Comparison of ENCODE assay signal across 14 mouse cellular contexts in genomic region chr7:84013656-84014055, GRCm38 (mm10).
DNase-seq lines count a peak whose midpoint lies in the region; ATAC-seq lines count a peak whose summit lies in the region.
"Had no signal": no experiment of that assay in that cellular context is flagged by ENCODE, and none has a peak within 500 bp of the region (broad histone marks: within the 10 kb centered on the region; RNA-seq: fewer than 3 reads in every experiment).

No protein-coding gene starts in this region.

- H3K4me1 ChIP-seq in heart, embryonic 11.5 days (ENCODE audit: control insufficient read depth, insufficient read depth, low read length) = no peaks in the 10 kb centered on the region
- H3K4me1 ChIP-seq: embryonic facial prominence, embryonic 12.5 days; liver, embryonic 15.5 days; midbrain, embryonic 10.5 days had no signal

- H3K4me3 ChIP-seq in heart, embryonic 11.5 days (ENCODE audit: low read depth, low read length) = no peak overlapping the region
- H3K4me3 ChIP-seq: embryonic facial prominence, embryonic 12.5 days; limb, embryonic 12.5 days; liver, embryonic 15.5 days; midbrain, embryonic 10.5 days had no signal

- H3K27me3 ChIP-seq in heart, embryonic 11.5 days (ENCODE audit: control insufficient read depth, insufficient read depth, low read length) = no peaks in the 10 kb centered on the region
- H3K27me3 ChIP-seq: embryonic facial prominence, embryonic 12.5 days; limb, embryonic 12.5 days; liver, embryonic 15.5 days had no signal

- peak; percentile 57 to 72 for DNase-seq in heart, adult 18-20 months
- peak; percentile 27 for DNase-seq in brain, adult 2 months (ENCODE audit: low read depth, low spot score)
- peak; percentile 46 to 57 for DNase-seq in heart, adult 9 months (ENCODE audit: low spot score in 2 of 2)
- peak; percentile 46 for DNase-seq in lung, postnatal 14 days
- DNase-seq in embryo, embryonic 11 days = no peak
- no peak for DNase-seq in natural killer cell, adult 2 months (ENCODE audit: low spot score in 2 of 2)
- DNase-seq: kidney, adult 11 months; kidney, postnatal 36 days; thymus, adult 2 months had no signal

- no peaks in the 10 kb centered on the region for H3K36me3 ChIP-seq in heart, embryonic 11.5 days (ENCODE audit: control insufficient read depth, insufficient read depth, low read length)
- H3K36me3 ChIP-seq: embryonic facial prominence, embryonic 12.5 days; limb, embryonic 12.5 days; liver, embryonic 15.5 days; midbrain, embryonic 10.5 days had no signal

- no peak for ATAC-seq in heart, embryonic 11.5 days (replicated peaks; ENCODE audit: insufficient number of reproducible peaks, low FRiP score, low TSS enrichment)

- H3K9ac ChIP-seq in heart, embryonic 11.5 days (ENCODE audit: low read depth, low read length) = no peak overlapping the region
- H3K9ac ChIP-seq: embryonic facial prominence, embryonic 12.5 days; limb, embryonic 12.5 days; liver, embryonic 15.5 days had no signal

- H3K27ac ChIP-seq in heart, embryonic 11.5 days (ENCODE audit: low read depth, low read length) = no peak overlapping the region
- H3K27ac ChIP-seq: embryonic facial prominence, embryonic 12.5 days; limb, embryonic 12.5 days; liver, embryonic 15.5 days; midbrain, embryonic 10.5 days had no signal

- H3K9me3 ChIP-seq in heart, embryonic 11.5 days (replicated peaks; ENCODE audit: control insufficient read depth, low read length) = no peaks in the 10 kb centered on the region
- H3K9me3 ChIP-seq: embryonic facial prominence, embryonic 12.5 days; limb, embryonic 12.5 days; liver, embryonic 15.5 days; midbrain, embryonic 10.5 days had no signal

- H3K4me2 ChIP-seq in heart, embryonic 11.5 days = no peak overlapping the region
- H3K4me2 ChIP-seq: embryonic facial prominence, embryonic 12.5 days; limb, embryonic 12.5 days; liver, embryonic 15.5 days had no signal

- 74% methylated on average over 4 of the region's 4 CpGs for WGBS in heart, embryonic 11.5 days (ENCODE audit: insufficient replicate concordance)

Comparison
In these comparisons a context has a peak if more than half of its experiments do, and no peak if none do; other contexts are left out.
1. DNase-seq: peak in heart, adult 18-20 months (2 of 2), brain, adult 2 months (single experiment), heart, adult 9 months (2 of 2) and lung, postnatal 14 days (single experiment); none in embryo, embryonic 11 days (single experiment) and natural killer cell, adult 2 months (0 of 2).